Mouse (Mus musculus): ENCODE results near the gene Foxp2. TPM values are rescaled to one million over a fixed set of nuclear protein-coding genes. Genes with fewer than 3 reads are reported as not detected.

The Foxp2 gene
- total RNA-seq (2021), result 10 to 100 TPM; 26.1 to 31.3 TPM

DNA sequence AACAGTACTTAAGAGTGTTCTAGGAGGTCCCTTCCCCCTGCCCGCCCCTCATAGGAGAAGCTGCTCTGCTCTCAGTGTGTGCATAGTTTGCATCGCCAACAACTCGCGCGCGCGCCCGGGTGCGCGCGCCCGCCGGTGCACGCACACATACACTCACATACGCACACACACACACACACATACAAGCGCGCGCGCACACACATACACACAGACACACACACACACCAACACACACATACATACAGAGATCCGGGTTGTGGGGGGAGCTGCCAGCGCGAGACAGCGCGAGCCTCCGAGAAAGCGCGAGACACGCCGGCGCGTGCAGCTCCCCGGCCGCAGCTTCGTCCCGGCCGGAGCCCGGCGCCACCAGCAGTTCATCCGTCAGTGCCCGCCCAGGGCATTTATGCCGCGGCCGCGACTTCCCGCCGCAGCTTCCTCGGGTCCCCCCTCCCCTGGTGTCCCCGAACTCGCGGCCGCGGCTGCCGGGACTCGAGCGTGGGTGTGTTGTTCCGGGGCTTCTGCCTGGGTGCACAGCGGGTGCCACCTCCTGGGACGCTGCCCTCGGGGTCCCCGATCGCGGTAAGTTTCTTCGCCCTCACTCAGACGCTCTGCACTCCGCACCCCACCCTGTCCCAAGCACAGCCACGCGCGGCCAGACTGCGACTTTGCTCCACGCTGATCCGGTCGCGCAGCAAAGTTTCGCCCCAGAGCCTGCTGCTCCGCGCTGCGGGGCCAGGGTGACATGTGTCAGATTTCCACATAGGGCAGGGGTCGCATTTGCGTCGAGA is at the start of gene Foxp2:
Foxp2 (plus strand) TSS at position 167 of the 788 bp plus-strand sequence.
- intact Hi-C loops (cut with DNase I), result loop anchor here (5.0 kb wide), 1 partner anchor 1651 kb away; no protein-coding TSS in a partner anchor
- peak; percentile 78 for DNase-seq

DNA sequence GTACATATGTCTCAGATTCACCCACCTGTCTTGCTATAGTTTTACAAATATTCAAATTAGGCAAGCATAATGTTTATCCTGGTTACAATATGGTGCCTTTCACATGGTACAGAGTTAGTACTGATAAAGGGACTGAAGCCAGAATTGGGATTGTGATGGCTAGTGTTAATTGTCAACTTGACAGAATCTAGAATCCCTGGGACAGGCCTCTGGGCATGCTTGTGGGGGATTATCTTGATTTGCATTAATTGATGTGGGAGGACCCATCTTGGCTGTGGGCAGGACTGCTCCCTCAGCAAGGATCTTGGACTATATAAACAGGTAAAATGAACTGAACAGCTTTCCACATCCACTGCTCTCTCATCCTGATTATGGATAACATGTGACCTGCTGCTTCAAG is 15.9 kb upstream of the Foxp2 start:
- no peak for DNase-seq
- intact Hi-C loops (cut with DNase I), result no loop called here

DNA sequence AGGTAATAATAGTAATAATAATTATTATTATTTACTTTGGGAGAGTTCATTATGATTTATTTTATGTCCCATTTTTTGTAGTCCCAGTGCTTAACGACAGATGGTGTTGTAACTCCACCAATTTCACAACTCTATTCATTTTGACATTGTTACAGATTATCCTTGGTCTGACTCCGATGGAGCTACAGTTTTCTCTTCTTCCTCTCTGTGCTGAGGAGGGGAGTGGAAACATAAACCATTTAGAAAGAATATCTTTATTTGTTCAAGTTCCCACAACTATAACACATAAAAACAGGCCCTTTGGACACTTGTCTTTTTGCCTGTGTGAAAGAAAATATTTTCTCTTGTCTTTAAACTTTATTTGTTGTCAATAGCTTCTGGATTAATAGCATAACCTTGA is 4.1 kb upstream of the Foxp2 start:
- intact Hi-C loops (cut with DNase I), result loop anchor here (5.0 to 10.0 kb wide), 4 partner anchors 288 to 1900 kb away; no protein-coding TSS in a partner anchor
- DNase-seq, result no peak

DNA sequence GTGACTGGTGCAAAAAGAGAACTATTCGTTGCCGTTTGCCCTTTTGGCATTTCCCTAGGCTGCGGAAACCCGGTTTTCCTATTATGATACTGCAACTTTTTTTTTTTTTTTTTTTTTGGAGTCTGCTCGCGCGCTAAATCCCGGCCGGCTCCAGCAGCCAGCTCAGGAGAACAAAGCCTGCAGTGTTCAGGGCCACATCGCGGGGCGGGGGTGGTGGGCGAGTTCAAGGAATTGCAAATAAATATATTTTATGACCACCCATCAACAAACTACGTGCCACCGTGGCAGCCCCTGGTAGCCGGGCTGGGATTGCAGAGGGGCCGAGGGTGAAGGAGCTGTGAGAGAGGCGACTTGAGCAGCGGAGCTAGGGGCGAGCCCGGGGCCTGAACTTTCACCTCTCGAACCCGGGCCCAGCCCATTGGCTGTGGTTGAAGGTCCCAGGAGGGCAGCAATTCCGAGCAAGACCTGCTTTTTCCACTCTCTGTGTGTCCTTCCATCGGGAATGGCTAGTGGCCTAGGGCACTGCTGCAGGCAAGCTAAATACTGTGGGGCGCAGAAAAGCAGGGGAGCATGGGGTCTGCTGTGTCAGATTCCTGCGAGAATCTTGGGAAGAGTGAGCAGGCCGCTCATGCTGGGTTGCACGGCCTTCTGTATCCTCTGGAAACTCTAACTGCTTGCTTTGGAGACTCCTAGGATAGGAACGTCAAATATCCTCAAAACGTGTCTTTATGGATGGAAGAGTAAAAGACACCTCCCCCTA is 2.9 kb upstream of the Foxp2 start:
- peak; percentile 45 for DNase-seq
- intact Hi-C loops (cut with DNase I), result loop anchor here (5.0 to 10.0 kb wide), 4 partner anchors 287 to 1899 kb away; no protein-coding TSS in a partner anchor

DNA sequence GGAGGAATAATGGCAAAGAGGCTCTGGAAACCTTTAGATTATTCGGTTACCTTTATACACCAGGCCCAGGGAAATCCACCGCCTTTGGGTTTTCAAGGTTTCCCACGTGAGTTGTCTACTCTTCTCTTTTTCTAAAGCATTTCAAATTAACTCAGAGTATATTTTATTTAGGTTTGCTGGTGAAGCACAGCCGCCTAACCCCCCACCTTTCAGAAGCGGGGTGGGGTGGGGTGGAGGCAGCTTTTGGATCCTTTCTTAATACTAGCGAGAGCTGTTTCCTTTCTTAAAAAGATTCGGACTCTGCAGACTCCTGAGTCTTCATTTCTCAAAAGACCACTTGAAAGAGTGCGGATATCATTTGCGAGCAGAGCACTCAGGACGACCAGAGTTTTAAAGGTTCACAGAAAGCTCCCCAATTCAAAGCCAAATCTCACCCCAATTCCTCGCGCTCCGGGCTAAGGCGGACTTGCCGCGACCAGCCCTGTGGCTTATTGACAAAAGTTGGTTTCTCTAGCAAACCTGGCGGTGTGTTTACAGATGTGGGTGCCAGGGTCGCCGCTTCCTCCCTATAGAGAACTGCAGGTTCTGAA is 2.0 kb upstream of the Foxp2 start:
- intact Hi-C loops (cut with DNase I), result loop anchor here (5.0 to 10.0 kb wide), 4 partner anchors 286 to 1898 kb away; no protein-coding TSS in a partner anchor
- DNase-seq, result no peak

DNA sequence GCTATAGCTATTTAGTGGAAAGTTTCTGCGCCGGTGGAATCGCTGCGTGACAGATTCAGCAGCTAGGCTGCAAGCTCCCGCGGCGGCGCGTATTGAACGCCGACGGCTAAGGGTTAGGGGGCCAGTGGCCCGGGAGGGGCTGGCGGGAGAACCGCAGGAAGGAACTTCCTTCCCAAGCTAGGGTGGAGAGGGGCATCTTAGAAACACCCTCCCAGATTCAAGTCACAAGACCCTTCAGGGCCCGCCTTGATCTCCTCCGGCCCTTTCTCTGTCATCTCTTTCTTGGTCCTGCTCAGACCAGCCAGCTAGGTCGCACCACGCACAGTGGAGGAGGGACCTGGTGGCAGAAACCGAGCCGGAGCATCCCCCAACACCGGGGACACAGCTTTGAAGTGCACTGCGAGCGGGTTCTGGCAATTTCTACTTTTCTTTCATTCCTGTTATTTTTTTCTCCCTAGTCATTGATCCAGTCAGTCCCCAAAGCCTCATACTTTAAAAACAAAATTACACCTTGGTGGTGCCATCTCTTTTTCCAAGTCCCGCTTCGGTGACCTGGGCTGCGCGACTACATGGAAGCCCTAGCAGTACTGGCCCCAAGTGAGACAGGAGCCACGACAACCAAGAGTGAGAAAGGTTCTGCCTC is 1.1 kb upstream of the Foxp2 start:
- intact Hi-C loops (cut with DNase I), result loop anchor here (5.0 to 10.0 kb wide), 5 partner anchors 285 to 1897 kb away; no protein-coding TSS in a partner anchor
- peak; percentile 29 for DNase-seq

DNA sequence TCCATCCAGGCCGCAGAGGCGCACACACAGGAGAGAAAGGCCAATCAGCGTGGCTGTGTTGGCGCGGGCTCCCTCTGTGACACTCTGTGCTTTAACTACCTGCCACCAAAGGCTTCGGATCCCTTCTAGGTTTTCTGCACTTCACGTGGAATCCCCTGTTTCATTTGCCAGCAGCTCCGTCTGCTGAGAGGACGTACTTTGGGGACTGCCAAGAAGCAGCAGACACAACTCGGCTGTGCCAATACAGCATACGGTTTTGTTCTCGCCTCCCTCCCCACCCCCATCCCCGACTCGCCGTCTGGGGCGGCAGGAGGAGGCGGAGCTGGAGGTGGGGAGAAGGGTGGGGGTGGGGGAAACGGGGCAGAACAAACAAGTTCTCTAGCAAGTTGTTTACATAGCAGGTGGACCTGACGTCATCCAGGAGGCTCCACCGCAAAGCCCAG is 549 bp upstream of the Foxp2 start:
- intact Hi-C loops (cut with DNase I), result loop anchor here (5.0 kb wide), 1 partner anchor 1652 kb away; no protein-coding TSS in a partner anchor
- DNase-seq, result peak; percentile 92

DNA sequence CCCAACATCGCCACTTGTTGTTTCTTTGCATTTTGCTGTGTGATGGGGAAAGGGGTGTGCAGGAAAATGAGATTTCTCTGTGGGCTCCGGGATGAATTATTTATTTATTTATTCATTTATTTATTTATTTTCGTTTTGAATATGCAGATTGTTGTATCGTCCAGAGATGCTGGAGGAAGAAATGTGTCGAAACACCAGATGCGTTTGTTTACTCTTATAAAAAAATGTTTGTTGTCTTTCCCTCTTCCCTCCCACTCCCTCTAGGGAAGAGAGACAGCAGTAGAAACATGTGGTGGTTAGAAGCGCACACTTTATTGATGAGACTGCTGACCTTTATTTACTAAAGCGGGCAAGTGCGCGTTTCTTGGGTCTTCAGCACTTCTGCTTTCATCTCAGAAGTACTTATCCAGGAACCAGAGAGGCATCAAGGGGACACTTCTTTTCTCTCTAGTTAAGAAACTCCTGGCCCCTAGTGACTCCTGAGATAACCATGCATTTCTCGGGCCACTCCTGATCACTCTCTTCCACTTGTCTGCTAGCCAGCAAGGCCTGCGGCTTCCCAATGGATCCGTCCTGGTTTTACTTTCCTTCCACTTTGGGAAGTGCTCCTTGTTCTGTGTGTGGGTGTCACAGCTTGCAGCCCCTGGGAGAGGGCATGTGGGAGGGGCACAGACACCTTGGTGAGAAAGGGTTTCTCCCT is 972 bp downstream of the Foxp2 start:
- intact Hi-C loops (cut with DNase I), result loop anchor here (5.0 kb wide), 1 partner anchor 1650 kb away; no protein-coding TSS in a partner anchor
- no peak for DNase-seq

DNA sequence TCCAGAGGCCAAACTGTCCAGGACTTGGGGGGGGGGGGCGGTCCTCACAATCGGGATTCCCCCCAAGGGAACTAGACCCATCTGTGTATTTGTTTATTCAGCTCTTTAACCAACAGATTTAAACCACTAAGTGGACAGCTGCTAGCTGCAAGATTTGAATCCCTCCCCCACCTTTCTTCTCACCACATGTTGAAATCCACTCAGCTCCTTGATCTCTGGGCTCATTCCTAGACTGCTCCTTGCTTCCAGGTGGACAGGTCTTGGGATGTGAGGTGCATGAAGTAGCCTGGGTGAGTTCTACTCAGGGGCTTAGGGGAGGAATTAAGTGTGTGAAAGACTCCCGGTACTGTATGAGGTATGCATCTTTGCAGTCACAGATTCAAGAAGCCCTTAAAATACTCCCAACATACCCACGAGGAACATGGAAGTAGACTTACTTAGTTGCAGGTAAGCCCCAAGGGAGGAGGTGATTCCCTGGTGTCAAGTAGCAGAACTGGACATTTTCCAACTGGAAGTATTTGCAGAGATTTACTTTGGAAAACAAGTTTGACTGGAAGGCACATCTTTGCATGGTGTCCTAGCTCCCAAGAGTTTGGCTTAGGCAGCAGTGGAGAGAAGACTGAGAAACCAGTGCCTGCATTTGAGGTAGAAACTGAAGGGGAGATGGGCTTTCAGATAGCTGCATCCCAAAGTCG is 2.3 kb downstream of the Foxp2 start:
- intact Hi-C loops (cut with DNase I), result loop anchor here (5.0 kb wide), 1 partner anchor 1649 kb away; no protein-coding TSS in a partner anchor
- DNase-seq, result no peak

DNA sequence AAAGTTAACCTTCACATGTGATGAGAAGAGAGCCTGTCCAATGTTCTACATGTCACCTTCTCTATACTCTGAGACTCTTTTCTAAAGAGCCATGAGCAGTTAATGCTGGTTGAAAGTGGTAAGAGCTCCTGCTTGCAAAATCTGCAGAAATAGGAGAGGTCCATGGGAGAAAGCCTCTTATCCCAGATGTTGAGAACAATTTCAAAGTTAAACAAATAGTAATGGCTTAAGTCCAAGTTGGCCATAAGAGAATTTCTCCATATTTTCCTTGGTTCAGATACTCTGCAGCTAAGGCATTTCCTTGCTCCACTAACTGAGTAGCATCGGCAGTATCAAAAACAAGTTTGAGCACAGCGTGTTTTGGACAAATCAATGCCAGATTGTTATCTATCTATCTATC is 13.9 kb downstream of the Foxp2 start:
- intact Hi-C loops (cut with DNase I), result no loop called here

DNA sequence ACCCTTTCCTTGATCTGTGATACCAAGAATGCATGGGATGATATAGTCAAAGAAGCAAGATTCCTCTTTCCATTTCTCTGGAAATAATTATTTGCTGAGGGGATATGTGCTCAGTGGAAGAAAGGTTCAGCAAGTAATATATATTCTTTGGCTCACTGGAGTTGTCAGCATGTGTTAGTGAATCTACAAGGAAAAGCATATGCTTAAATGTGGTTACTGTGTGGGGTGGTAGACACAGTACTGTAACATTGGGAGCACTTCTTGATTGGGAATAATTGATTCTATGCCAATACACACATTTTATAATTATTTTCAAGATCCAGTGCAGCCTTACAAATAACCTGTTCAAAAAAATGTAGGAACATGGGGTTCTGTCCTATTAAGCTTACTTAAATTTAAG is 21.6 kb downstream of the Foxp2 start:
- intact Hi-C loops (cut with DNase I), result no loop called here
- no peak for DNase-seq

More for the DNA sequence above, 13.9 kb downstream of the Foxp2 start:
- DNase-seq, result no peak

DNA sequence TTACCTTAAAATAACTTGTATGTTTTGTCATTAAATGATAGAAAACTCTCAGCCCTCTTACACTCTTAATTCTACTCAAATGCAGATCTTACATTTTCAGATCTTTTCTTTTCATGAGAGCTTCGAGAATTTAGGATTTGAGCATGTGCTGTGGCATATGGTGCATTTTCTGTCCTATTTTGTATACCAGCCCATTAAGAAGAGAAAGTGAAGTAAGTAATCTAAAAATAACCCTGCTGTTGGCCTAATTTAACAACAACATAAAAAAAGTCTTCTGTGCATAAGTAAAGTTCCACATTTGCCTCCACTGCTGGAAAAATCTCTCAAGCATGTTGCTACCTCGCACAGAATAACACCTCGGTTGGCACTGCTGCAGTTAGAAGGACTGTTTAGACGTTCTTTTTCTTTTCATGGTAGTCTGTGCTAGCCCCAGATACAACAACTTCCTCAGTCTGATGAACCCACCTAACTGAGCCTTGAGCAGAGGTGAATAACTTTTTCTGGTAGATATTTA is 23.9 kb downstream of the Foxp2 start:
- intact Hi-C loops (cut with DNase I), result no loop called here
- no peak for DNase-seq

DNA sequence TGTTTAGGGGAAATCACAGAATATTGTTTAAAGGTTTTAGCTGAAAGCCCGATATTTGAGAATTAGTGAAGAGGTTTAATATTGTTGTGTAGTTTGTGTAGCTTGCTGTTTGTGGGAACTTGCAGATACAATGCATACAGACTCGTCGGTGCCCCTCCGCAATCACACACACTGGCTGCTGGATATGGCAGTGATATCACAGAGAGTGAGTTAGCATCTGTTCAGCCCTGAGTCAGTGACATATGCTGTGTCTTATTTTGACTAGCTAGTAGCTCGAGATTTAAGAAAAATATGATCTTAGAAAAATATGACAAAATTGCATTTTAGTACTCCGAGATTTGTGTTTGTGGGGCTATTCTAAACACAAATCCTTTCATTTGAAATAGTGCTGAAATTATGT is 49.9 kb downstream of the Foxp2 start:
- intact Hi-C loops (cut with DNase I), result no loop called here
- DNase-seq, result no peak

DNA sequence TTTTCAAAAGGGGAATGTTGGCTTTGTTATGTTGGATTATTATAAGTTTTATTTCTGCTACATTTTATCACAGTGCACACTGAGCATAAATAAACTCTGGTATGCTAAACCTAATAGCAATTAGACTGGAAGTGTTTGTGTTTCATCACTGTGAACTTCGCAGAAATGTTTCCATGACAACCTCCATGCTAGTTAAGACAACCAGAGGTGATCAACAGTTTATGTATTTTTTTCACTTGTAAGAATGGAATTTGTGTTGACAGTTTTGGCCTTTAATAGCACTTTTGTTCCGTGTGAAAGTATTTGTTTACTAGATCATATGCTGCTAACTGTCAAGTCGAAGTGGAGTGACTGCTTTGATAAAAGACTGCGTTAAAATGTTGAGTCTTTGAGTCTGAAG is 51.6 kb downstream of the Foxp2 start:
- intact Hi-C loops (cut with DNase I), result no loop called here
- DNase-seq, result no peak

DNA sequence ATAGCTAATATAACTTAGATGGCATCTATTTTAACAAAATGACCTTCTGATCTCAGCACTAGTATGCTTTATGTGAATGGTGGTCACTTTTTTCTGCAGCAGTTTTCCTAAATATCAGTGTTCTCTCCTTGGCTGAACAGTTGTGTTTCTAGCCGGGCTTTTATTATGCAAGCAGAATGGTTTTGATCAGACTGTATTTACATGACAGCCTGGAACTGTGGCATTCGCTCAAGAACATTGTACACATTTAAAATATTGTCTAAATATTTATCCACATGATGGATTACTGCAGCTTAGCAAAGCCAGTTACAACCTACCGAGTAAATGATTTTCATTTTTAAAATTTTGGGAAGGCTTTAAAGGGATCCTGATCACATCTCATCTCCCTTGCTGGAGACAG is 75.9 kb downstream of the Foxp2 start:
- intact Hi-C loops (cut with DNase I), result no loop called here

DNA sequence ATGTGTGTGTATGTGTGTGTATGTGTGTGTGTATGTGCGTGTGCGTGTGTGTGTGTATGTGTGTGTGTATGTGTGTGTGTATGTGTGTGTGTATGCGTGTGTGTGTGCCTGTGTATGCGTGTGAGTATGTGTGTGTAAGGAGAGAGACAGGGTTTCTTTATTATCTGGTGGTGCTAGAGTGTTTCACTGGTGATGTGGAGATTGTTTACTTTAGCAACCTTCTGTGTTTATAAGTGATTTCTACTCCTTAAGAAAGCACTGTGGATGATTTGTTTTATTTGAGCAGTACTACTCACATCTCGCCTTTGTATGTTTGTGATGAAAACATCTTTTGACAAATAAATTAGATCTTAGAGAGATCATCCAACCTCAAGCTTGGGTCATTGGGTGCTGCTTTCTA is 77.1 kb downstream of the Foxp2 start:
- no peak for DNase-seq
- intact Hi-C loops (cut with DNase I), result no loop called here

More for the DNA sequence above, 75.9 kb downstream of the Foxp2 start:
- no peak for DNase-seq

DNA sequence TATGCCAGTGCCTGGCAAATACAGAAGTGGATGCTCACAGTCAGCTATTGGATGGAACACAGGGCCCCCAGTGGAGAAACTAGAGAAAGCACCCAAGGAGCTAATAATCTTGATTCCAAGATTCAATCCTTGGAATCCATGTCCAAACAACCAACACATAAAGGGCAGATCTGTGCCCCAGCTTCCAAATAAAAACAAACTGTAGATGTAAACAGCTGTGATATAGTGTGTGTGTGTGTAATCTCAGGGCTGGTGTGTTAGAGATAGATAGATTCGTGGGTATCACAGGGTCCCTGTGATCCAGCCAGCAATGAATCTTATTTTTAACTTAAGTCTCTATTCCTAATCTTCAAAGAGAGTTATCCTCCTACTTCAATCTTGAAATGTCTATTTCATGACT is 107.0 kb downstream of the Foxp2 start:
- no peak for DNase-seq
- intact Hi-C loops (cut with DNase I), result no loop called here

DNA sequence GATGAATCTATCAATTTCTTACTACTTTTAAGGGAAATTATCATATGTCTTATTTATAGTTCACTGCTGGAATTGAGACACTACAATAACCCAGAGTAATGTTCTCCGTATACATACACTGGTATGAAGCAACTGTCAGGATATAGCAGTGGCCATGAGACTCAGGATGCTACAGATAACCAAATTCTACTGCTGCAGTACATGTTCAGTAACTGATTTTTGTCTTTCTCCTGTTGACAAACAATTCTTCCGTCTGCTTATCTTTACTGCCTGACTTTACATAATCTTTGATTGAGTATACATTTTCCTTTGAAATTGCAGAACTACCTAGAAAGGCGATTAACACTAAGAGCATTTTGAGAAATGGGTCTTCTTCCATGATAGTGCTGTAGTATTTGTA is 127.3 kb downstream of the Foxp2 start:
- no peak for DNase-seq
- intact Hi-C loops (cut with DNase I), result no loop called here
